Mouse (Mus musculus) WW6 (cell line): ENCODE data around the gene Tas2r143.

Experiments used
- DNase-seq: peaks from one replicate; pipeline ENCODE4 v3.0.0-alpha.2; 2013; ENCODE audit warnings: low read depth, low spot score

Tas2r143 gene

DNA sequence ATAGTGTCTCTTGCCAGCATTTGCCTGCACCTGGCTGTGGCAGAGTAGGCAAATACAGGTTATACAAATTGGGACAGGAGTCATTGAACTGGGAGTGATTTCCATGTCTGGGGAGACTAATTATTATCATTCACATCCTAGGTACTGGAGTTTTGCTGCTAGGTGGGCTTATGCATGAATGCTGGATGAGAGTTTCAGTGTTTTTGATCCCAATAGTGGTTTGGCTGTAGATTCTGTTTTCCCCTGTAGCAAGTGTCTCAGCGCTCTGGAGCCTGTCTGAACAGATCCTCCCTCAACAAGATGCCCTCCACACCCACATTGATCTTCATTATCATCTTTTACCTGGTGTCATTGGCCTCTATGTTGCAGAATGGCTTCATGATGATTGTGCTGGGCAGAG, at the start of gene Tas2r143:
TSS of gene Tas2r143 (plus strand) at position 301 of the 400 bp plus-strand sequence.
- no peak for DNase-seq

- DNase-seq: no peak
These were observed 48.9 kb upstream of the Tas2r143 start for GRCm38 (mm10) chr6:42350968-42351775.

DNA sequence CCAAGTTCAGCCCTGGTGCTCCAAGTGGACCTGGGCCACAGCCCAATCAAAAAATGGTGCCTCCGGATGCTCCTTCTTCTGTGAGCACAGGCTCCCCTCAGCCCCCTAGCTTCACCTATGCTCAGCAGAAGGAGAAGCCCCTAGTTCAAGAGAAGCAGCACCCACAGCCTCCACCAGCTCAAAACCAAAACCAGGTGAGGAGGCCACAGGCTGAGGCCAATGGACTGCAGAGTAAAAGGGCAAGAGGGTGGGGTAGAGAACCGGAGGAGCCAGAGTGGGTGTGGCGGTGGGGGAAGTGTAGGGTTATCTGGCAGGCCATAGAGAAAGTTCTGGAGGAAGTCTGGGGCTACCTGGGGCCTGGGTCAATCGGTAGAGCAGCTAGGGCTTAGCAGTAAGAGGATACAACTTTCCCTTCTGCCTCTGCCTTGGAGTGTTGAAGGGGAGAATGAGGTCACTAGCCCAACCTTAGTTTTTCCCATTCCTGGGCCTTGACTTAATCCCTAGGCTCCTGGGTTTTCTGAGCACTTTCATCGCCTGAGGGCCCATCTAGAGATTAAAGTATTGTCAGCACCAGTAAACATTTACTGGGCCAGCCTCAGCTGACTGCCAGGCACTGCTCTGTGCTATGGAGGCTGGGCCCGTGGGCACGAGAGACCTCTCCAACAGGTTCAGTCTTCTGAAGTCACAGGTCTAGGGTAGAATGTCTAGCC, 48.1 kb upstream of the Tas2r143 start:
- no peak for DNase-seq

DNA sequence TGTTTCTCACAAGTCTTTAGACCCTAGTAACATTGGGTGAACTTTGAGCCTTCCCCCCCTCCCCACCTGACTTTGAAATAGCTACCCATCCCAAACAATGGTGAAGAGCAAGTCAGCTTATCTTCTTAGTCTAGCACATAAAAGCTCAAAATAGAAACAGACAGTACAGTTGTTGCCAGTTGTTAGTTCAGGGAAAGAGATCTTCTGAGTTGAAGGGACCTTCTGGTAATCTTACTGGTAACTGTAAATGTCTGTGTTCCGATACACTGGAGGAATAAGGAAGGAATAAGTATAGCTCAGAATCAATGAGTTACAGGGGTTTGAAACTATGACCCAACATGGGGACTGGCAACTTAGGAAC, 47.6 kb upstream of the Tas2r143 start:
- no peak for DNase-seq

- DNase-seq: no peak
These were observed 46.9 kb upstream of the Tas2r143 start for GRCm38 (mm10) chr6:42353180-42353579.

DNA sequence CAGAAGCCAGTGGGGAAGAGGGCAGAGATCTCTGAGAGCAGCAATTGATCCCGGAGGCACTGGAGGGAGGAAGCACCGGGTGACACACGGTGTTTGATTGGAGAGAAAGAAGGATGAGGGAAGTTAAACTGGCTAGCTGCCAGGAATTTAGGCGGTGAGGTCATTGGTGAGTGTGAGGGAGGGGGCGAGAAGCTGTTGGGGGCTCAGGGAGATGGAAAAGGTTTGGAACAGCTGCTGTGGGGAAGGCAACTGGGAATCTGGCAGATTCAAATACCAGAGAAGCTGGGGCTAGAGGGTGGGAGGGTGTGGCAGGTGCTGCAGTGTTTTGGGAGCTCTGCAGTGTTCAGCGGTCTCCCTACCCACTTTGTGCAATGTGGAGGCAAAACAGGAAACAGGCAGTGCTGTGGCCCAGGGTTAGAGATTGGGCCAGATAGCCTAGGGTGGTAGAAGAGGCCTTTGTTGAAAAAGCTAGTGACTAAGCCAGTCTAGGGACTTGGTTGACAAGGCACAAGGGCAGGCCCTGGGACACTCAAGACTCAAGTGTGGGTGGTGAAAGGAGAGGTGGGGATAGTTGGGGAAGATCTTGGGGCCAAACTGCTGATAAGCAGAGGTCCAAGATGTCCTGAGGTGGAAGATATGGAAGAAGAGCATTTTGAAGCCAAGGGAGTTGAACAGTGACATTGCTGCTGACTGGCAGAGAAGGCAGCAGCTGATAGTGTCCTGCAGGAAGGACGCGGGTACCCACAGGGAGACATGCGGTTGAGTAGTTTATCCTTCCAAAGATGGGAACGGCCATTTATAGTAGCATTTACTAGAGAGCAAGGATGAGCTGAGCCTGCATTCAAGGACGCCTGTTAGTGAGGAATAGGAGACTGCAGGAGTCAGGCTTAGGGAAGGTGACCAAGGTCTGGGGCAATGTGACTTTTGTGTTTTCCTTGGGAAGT, 45.7 kb upstream of the Tas2r143 start:
- no peak for DNase-seq

DNA sequence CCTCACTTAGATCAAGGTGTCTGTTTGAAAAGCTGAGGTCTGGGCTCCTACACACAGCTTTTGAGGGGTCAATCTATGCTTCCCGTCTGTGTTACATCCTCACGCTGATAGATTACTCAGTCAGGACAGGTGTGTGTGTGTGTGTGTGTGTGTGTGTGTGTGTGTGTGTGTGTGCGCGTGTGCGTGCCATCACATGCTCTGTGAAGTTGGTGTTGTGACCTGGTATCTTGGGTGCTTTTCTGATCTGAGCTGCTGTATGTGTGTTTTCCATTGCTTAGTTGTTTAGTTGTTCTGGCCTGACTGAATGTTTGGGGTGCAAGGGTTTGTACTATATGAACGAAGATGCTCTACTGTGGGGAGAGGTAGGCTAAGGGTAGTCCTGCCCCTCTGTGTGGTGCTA, 44.7 kb upstream of the Tas2r143 start:
- no peak for DNase-seq

- no peak for DNase-seq
These were observed 44.0 kb upstream of the Tas2r143 start for GRCm38 (mm10) chr6:42355794-42356600.

GRCm38 (mm10) chr6:42356913-42357312, 43.1 kb upstream of the Tas2r143 start:
- no peak for DNase-seq

DNA sequence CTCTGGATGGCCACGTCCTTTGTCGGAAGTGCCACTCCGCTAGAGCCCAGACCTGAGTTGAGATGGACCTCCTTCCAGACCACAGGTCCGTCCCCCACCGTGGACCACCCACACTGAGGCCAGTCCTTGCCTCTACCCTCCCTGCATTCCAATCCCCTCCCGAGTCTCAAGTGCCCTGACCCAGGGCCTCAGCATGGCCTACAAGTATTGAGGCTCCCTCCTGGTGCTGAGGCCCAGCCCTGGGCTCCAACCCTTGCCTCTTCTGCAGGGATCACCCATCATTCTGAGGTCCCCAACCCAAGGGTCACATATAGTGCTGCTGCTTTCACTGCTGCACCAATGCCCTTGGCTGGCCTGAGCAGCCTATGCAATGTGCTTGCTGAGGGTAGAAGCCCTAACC, 42.1 kb upstream of the Tas2r143 start:
- no peak for DNase-seq

GRCm38 (mm10) chr6:42358901-42359300, 41.1 kb upstream of the Tas2r143 start:
- no peak for DNase-seq

- no peak for DNase-seq
These were observed 40.5 kb upstream of the Tas2r143 start for GRCm38 (mm10) chr6:42359364-42360147.

DNA sequence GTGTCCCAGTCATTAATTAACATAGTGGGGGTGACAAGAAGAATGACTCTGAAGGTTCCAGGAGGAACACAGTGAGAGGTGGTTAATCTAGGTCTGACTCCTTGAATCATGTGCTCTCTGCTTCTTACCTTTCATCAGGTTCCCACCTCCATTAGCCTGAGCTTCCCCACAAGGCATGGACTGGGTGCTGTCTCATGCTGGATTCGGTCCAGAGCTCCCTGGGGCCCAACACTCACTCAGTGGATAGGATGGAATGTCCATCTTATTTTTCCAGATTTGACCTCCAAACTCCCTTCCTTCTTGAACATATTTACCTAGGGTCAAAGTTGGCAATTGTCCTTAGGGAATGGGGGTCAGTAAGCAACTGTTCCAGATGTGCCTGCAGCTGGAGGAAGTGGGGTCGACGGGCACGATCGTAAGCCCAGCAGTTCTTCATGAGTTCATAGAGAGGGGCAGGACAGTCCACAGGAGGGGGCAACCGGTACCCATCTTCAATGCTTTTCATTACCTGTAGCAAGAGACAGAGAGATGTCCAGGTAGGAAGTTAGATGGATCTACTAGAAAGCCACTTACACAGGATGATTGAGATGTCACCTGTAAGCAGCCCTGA, 39.7 kb upstream of the Tas2r143 start:
- DNase-seq: no peak

GRCm38 (mm10) chr6:42361041-42361895, 38.8 kb upstream of the Tas2r143 start:
- no peak for DNase-seq

DNA sequence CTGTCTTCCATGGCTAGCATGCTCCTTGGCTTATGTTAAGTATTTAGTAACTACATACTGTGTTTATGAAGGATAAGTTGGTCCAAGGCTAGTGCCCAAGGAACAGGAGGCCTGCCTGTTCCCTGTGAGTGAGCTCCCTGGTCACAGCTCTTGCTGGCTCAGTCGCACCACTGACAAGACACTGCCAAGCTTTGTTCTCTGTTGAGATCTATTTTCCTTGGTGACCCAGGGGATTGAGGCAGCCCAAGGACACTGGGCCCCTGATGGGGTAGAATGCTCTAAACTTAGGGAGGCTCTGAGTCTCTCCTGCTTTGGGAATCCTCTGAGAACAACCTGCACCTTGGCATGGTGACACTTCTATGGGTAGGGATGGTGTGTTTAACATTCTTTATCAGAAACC, 38.0 kb upstream of the Tas2r143 start:
- DNase-seq: no peak

DNA sequence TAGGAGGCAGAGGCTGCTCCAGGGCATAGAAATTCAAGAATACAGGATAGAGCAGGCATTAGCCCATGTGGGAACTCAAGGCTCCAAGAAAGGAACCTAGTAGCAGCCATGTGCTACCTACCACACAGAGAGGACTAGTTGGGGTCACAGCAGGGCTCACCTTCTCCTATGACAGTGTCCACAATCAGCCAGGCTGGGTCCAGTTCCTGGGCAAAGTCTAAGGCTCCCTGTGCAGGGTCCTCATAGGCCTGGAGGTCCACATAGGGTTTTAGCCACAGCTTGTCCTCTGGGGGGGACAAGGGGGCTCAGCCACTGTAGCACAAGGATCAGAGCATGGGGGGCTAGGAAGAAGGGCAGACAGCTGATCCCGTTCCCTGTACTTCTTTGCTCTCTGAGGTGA, 37.5 kb upstream of the Tas2r143 start:
- no peak for DNase-seq

DNA sequence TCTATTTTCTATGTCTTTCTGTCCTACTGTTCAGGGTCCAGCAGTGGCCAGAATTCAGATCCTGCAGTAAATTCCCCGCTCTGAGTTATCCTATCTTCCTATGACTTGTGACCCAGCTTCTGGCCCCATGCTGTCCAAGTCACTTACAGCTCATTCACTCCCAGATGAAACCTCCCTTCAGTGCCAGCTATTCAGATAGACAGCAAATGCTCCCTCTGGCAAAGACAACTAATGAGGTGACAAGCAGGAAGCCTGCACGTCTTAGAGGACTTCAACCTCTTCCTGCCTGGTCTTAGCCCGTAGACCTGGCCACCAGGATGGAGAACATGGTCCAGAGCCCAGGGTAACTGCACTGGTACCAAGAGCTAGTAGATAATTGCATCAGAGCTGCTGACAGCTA, 37.1 kb upstream of the Tas2r143 start:
- no peak for DNase-seq

DNA sequence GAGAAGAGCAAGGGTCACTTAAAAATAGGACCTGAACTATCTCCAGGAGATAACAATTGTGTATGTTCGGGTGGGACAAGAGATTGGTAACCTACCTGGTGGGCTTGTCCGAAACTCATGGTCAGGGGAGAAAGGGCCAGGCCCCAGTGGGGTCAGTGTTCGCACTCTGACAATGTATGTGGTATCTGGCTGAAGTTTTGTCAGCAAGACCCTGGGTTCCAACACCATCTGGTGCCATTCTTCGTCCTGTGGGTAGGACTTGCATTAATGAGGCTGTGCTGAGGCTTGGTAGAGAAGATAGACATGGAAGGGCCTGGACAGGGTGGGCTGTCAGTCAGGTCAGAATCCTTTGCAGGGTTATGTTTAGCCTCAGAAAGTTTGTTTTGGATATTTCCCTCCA, 36.0 kb upstream of the Tas2r143 start:
- DNase-seq: no peak

DNA sequence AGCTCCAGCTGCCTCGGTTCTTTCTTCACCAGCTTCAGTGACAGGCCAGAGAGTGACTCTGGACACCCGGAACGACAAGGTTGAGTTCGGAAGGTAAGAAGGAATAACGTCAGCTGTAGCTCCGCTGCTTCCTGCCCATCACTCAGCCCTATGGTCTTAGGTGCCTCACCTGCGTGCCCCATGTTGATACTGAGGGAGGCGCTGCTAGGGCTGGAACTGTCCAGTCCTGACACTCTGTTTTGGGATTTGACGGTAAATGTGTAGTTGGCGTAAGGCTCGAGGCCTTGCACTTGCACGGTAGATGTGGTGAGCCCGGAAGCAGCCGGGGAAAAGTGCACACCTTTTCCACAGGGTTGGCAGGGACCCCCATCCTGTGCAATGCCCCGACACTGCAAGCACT, 35.4 kb upstream of the Tas2r143 start:
- no peak for DNase-seq
